Mouse (Mus musculus): ENCODE results near the gene Arid3c.

The Arid3c gene

GRCm38 (mm10) chr4:41731052-41731765 lies at the start of gene Arid3c:
Gene Arid3c, minus strand, starts transcription at chr4:41731142.
- in situ Hi-C loops (cut with MboI, MseI): loop anchor here in 1 of 2 experiments (10.0 kb wide), 1 partner anchor 1304 kb away; the partner anchor contains the start of gene Stoml2

GRCm38 (mm10) chr4:41775840-41776239 lies 44.9 kb upstream of the Arid3c start:
- in situ Hi-C loops (cut with MboI, MseI): loop anchor here (5.0 to 10.0 kb wide), 4 partner anchors 279 to 969 kb away; partner anchors contain the start of genes 4930578G10Rik (in 1 of the 2) and Gm13306 (in 1 of the 2)

- in situ Hi-C loops (cut with MboI, MseI): loop anchor here (5.0 to 25.0 kb wide), 5 partner anchors 280 to 970 kb away; partner anchors contain the start of genes 4930578G10Rik (in 1 of the 2) and Ccl21b (in 1 of the 2)
These were observed 43.6 kb upstream of the Arid3c start for GRCm38 (mm10) chr4:41774506-41774905.

- in situ Hi-C loops (cut with MboI, MseI): loop anchor here (5.0 to 25.0 kb wide), 5 partner anchors 281 to 971 kb away; partner anchors contain the start of genes 4930578G10Rik (in 1 of the 2) and Ccl21b (in 1 of the 2)
These were observed 43.1 kb upstream of the Arid3c start, which contains the start of gene Ccl27a for GRCm38 (mm10) chr4:41774002-41774401. Gene Ccl27a, minus strand, starts transcription at chr4:41774247.

GRCm38 (mm10) chr4:41773502-41773901 lies 42.6 kb upstream of the Arid3c start:
- in situ Hi-C loops (cut with MboI, MseI): loop anchor here (5.0 to 25.0 kb wide), 5 partner anchors 281 to 971 kb away; partner anchors contain the start of genes 4930578G10Rik (in 1 of the 2) and Ccl21b (in 1 of the 2)

- in situ Hi-C loops (cut with MboI, MseI): loop anchor here (5.0 to 25.0 kb wide), 5 partner anchors 282 to 972 kb away; partner anchors contain the start of genes 4930578G10Rik (in 1 of the 2) and Ccl21b (in 1 of the 2)
These were observed 42.0 kb upstream of the Arid3c start for GRCm38 (mm10) chr4:41772946-41773345.

- in situ Hi-C loops (cut with MboI, MseI): loop anchor here in 1 of 2 experiments (5.0 to 25.0 kb wide), 3 partner anchors 398 to 890 kb away; partner anchors contain the start of genes Ccl21b, Ccl27b and Gm13305
These were observed 36.4 kb upstream of the Arid3c start for GRCm38 (mm10) chr4:41767301-41767700.

GRCm38 (mm10) chr4:41763176-41763575 lies 32.2 kb upstream of the Arid3c start:
- in situ Hi-C loops (cut with MboI, MseI): loop anchor here in 1 of 2 experiments (10.0 to 25.0 kb wide), 2 partner anchors 402 to 499 kb away; partner anchors contain the start of genes Ccl21b and Gm13305

GRCm38 (mm10) chr4:41762688-41763114 lies 31.8 kb upstream of the Arid3c start:
- in situ Hi-C loops (cut with MboI, MseI): loop anchor here in 1 of 2 experiments (10.0 to 25.0 kb wide), 2 partner anchors 402 to 500 kb away; partner anchors contain the start of genes Ccl21b and Gm13305

GRCm38 (mm10) chr4:41762099-41762687 lies 31.3 kb upstream of the Arid3c start:
- in situ Hi-C loops (cut with MboI, MseI): loop anchor here in 1 of 2 experiments (10.0 to 25.0 kb wide), 2 partner anchors 403 to 500 kb away; partner anchors contain the start of genes Ccl21b and Gm13305

- in situ Hi-C loops (cut with MboI, MseI): loop anchor here in 1 of 2 experiments (10.0 to 25.0 kb wide), 2 partner anchors 403 to 501 kb away; partner anchors contain the start of genes Ccl21b and Gm13305
These were observed 30.7 kb upstream of the Arid3c start for GRCm38 (mm10) chr4:41761680-41762079.

GRCm38 (mm10) chr4:41760911-41761310 lies 30.0 kb upstream of the Arid3c start:
- in situ Hi-C loops (cut with MboI, MseI): loop anchor here in 1 of 2 experiments (10.0 to 25.0 kb wide), 2 partner anchors 404 to 501 kb away; partner anchors contain the start of genes Ccl21b and Gm13305

- in situ Hi-C loops (cut with MboI, MseI): loop anchor here in 1 of 2 experiments (10.0 to 25.0 kb wide), 2 partner anchors 404 to 502 kb away; partner anchors contain the start of genes Ccl21b and Gm13305
These were observed 29.4 kb upstream of the Arid3c start for GRCm38 (mm10) chr4:41760288-41760721.

- in situ Hi-C loops (cut with MboI, MseI): loop anchor here (10.0 to 25.0 kb wide), 4 partner anchors 155 to 505 kb away; partner anchors contain the start of genes Ccl21b (in 1 of the 2) and Gm13305 (in 1 of the 2)
These were observed 28.8 kb upstream of the Arid3c start for GRCm38 (mm10) chr4:41759656-41760287.

GRCm38 (mm10) chr4:41759206-41759605 lies 28.3 kb upstream of the Arid3c start:
- in situ Hi-C loops (cut with MboI, MseI): loop anchor here (10.0 to 25.0 kb wide), 3 partner anchors 156 to 506 kb away; partner anchors contain the start of gene Ccl21b (in 1 of the 2)

GRCm38 (mm10) chr4:41758701-41759100 lies 27.8 kb upstream of the Arid3c start:
- in situ Hi-C loops (cut with MboI, MseI): loop anchor here (10.0 to 25.0 kb wide), 3 partner anchors 156 to 506 kb away; partner anchors contain the start of gene Ccl21b (in 1 of the 2)

GRCm38 (mm10) chr4:41758021-41758420 lies 27.1 kb upstream of the Arid3c start:
- in situ Hi-C loops (cut with MboI, MseI): loop anchor here (10.0 to 25.0 kb wide), 3 partner anchors 157 to 507 kb away; partner anchors contain the start of gene Ccl21b (in 1 of the 2)

- in situ Hi-C loops (cut with MboI, MseI): loop anchor here (10.0 to 25.0 kb wide), 3 partner anchors 157 to 507 kb away; partner anchors contain the start of gene Ccl21b (in 1 of the 2)
These were observed 26.4 kb upstream of the Arid3c start for GRCm38 (mm10) chr4:41757321-41757720.

GRCm38 (mm10) chr4:41756440-41756839 lies 25.5 kb upstream of the Arid3c start:
- in situ Hi-C loops (cut with MboI, MseI): loop anchor here (10.0 to 25.0 kb wide), 3 partner anchors 158 to 508 kb away; partner anchors contain the start of gene Ccl21b (in 1 of the 2)
